Mouse (Mus musculus): ENCODE data around the gene Gm4027. TPM values are rescaled to one million over a fixed set of nuclear protein-coding genes. Genes with fewer than 3 reads are reported as not detected.
"Not testable (repeated sequence)": the region's sequence is repeated elsewhere in the genome, so short reads cannot be mapped to it uniquely, and the experiment has no call there.

The Gm4027 gene
- polyA plus RNA-seq (2012; ENCODE audit: insufficient read depth, insufficient read length, missing spikeins), result not detected in 2 replicates

GRCm38 (mm10) chr12:87618569-87618968 lies at the start of gene Gm4027:
Gm4027 (plus strand) TSS chr12:87618869.
- not testable (repeated sequence) for H3K4me1 ChIP-seq (ENCODE audit: control insufficient read depth, insufficient read depth, insufficient read length, low read length); H3K4me3 ChIP-seq (ENCODE audit: insufficient read depth, low read depth, low read length); H3K27ac ChIP-seq (replicated peaks; ENCODE audit: low read depth, low read length)

- not testable (repeated sequence) for H3K4me1 ChIP-seq (ENCODE audit: control insufficient read depth, insufficient read depth, insufficient read length, low read length); H3K4me3 ChIP-seq (ENCODE audit: insufficient read depth, low read depth, low read length); H3K27ac ChIP-seq (replicated peaks; ENCODE audit: low read depth, low read length)
These were observed 17.3 kb upstream of the Gm4027 start for GRCm38 (mm10) chr12:87601388-87601787.

DNA sequence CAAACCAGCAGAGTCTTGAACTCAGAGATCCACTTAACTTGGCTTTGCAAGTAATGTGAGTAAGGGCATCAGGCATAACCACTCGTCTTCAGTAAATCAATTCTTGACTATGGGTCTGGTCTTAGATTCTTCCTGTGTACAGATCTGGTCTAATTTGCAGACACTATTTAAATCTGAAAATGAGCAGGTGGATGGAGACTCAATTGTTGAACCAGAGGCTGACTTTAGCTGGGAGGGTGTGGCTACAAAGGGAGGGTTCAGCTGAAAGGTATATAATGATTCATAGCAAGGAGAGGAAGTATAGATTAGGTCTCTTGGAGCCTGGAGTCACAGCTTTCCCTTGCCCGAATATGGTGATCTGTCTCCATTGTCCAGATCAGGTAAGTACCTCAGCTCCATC lies 16.3 kb upstream of the Gm4027 start, which contains the start of gene Oog1:
Gene Oog1, plus strand, starts transcription at position 301 of the 400 bp plus-strand sequence.
- not testable (repeated sequence) for H3K27ac ChIP-seq (replicated peaks; ENCODE audit: low read depth, low read length); H3K4me3 ChIP-seq (ENCODE audit: insufficient read depth, low read depth, low read length); H3K4me1 ChIP-seq (ENCODE audit: control insufficient read depth, insufficient read depth, insufficient read length, low read length)

GRCm38 (mm10) chr12:87644520-87644919 lies 25.9 kb downstream of the Gm4027 start, which contains the start of gene Gm16381:
Gm16381 (minus strand) TSS chr12:87644620.
- not testable (repeated sequence) for H3K4me1 ChIP-seq (ENCODE audit: control insufficient read depth, insufficient read depth, insufficient read length, low read length); H3K4me3 ChIP-seq (ENCODE audit: insufficient read depth, low read depth, low read length); H3K27ac ChIP-seq (replicated peaks; ENCODE audit: low read depth, low read length)

DNA sequence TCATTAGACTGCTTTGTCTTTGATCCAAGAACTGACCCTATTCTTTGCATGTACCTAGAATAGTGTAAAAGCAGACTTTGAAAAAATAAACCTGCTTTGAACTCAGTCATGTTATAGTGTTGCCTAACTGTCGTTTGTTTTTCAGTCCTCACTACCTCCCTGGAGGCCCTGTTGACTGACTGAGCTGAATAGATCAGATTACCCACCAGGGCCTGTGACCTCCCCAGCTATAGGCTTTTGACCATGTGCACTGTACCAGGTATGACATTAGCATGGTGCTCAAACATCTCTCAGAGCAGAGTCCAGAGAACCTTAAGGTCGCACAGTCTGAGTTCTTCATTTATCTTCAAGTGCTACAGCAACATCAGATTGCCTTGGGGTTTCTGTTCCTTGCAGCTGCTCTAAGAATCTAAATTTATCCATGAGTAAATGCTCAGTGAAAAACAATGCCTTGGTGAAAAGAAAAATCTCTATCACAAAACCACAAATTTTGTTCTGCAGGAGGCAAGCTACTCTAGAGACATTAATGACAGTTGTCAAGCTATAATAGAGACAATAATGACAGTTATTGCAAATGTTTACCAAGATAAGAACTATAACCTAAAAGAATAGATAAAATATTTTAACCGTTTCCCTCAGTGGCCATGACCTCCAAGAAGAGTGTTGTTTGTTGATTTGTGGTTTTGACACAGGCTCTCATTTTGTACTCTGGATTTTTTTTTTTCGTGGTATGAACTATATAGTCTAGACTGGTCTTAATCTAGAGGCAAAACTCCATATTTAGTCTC lies 34.4 kb downstream of the Gm4027 start:
- not testable (repeated sequence) for H3K27ac ChIP-seq (replicated peaks; ENCODE audit: low read depth, low read length); H3K4me3 ChIP-seq (ENCODE audit: insufficient read depth, low read depth, low read length); H3K4me1 ChIP-seq (ENCODE audit: control insufficient read depth, insufficient read depth, insufficient read length, low read length)

Other genes starting within 250 kb of the Gm4027 start
- 10.4 and 25.5 TPM in 2 replicates for gene Sptlc2, start 230.5 kb upstream of the Gm4027 start, polyA plus RNA-seq (2012; ENCODE audit: insufficient read depth, insufficient read length, missing spikeins)
- gene Slirp, start 175.0 kb upstream of the Gm4027 start, polyA plus RNA-seq (2012; ENCODE audit: insufficient read depth, insufficient read length, missing spikeins), result 340 and 414 TPM in 2 replicates
- 3.7 and 4.3 TPM in 2 replicates for gene Alkbh1, start 174.9 kb upstream of the Gm4027 start, polyA plus RNA-seq (2012; ENCODE audit: insufficient read depth, insufficient read length, missing spikeins)
- 33.6 and 41.0 TPM in 2 replicates for gene Snw1, start 146.6 kb upstream of the Gm4027 start, polyA plus RNA-seq (2012; ENCODE audit: insufficient read depth, insufficient read length, missing spikeins)
- gene Gm5788, start 124.1 kb upstream of the Gm4027 start, polyA plus RNA-seq (2012; ENCODE audit: insufficient read depth, insufficient read length, missing spikeins), result not detected in 2 replicates
- gene Gm8300, start 104.6 kb upstream of the Gm4027 start, polyA plus RNA-seq (2012; ENCODE audit: insufficient read depth, insufficient read length, missing spikeins), result not detected in 2 replicates
- gene Oog1, start 16.2 kb upstream of the Gm4027 start, polyA plus RNA-seq (2012; ENCODE audit: insufficient read depth, insufficient read length, missing spikeins), result not detected in 2 replicates
- not detected in 2 replicates for gene Gm16381, start 25.8 kb downstream of the Gm4027 start, polyA plus RNA-seq (2012; ENCODE audit: insufficient read depth, insufficient read length, missing spikeins)
- not detected in 2 replicates for gene Gm21319, start 156.9 kb downstream of the Gm4027 start, polyA plus RNA-seq (2012; ENCODE audit: insufficient read depth, insufficient read length, missing spikeins)
- gene Gm21936, start 176.6 kb downstream of the Gm4027 start, polyA plus RNA-seq (2012; ENCODE audit: insufficient read depth, insufficient read length, missing spikeins), result not detected in 2 replicates
- gene BB287469, start 197.7 kb downstream of the Gm4027 start, polyA plus RNA-seq (2012; ENCODE audit: insufficient read depth, insufficient read length, missing spikeins), result not detected in 2 replicates
- gene Gm2001, start 223.5 kb downstream of the Gm4027 start, polyA plus RNA-seq (2012; ENCODE audit: insufficient read depth, insufficient read length, missing spikeins), result not detected in 2 replicates